Mouse (Mus musculus) testis, adult 2 months (tissue): ENCODE results near the gene Map2k6.

Experiments
- CTCF ChIP-seq: fragments of 200-500 bp; IDR thresholded peaks from 2 replicates; pipeline ENCODE4 v1.5.1; 2012; ENCODE audit warnings: low read depth, mild to moderate bottlenecking, inconsistent platforms, low read length, moderate library complexity; ENCODE audit not compliant: control insufficient read depth, insufficient read depth, insufficient replicate concordance
- POLR2A ChIP-seq: fragments of 200-500 bp; IDR thresholded peaks from 2 replicates; pipeline ENCODE4 v1.6.1; 2012; ENCODE audit warnings: low read depth, mild to moderate bottlenecking, inconsistent platforms, low read length, moderate library complexity; ENCODE audit not compliant: control insufficient read depth

- TF ChIP-seq CTCF = no peak
- TF ChIP-seq POLR2A = no peak
Measured at GRCm38 (mm10) chr11:110563801-110564200, 164.9 kb downstream of the Map2k6 start.
